Mouse (Mus musculus): ENCODE results near the gene Adam1a.

DNA sequence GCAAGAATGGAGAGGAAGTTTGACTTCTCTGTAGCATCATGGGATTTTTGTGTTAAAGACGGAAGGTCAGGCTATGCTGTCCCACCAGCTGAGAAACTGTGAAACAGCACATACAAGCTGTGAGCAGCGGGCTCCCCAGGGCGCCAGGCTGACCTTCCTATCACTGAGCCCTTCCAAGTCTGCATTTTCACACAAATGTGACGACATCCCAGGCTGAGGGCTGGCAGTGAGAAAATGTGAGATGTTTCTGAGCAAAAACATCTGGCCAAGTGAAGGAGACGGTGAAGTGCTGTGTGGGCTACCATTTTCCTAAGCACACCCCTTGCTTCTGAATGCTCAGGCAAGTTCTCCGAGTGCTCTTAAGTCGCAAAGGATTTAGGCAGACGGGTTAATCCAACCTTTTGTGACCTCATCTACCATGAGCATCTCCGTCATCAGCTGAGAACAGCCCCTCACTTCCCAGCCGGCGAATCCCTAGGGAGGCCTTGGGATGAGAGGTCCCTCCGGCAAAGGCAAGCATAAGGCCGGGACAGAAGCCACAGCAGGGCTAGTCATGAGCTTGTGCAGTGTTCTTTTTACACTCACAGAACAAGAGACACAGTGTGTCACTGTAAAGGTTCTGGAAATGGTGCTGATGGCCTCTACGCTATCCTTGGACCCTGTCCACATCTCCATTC lies 19.4 kb downstream of the Adam1a start:
- no peak for TF ChIP-seq CTCF (IDR thresholded peaks at IDR 0.05; ENCODE audit: low read depth, low read length)
- no peak for TF ChIP-seq POLR2A (IDR thresholded peaks at IDR 0.05; ENCODE audit: borderline replicate concordance, low read depth, low read length)

Data from bone marrow macrophage, adult 2 months (primary cell).